Mouse (Mus musculus) kidney, adult 2 months (tissue): ENCODE results near the gene Gpr87.

ENCODE experiments used
- CTCF ChIP-seq: fragments of 200-500 bp; conservative IDR thresholded peaks from 2 replicates; pipeline ENCODE4 v1.5.1; 2011; ENCODE audit warnings: low read depth, mild to moderate bottlenecking, control low read depth, low read length, moderate library complexity, mixed read lengths; ENCODE audit not compliant: insufficient read depth, insufficient read length
- POLR2A ChIP-seq: fragments of 200-500 bp; IDR thresholded peaks from one replicate; pipeline ENCODE4 v1.6.1; 2011; ENCODE audit warnings: low read depth, low read length, control low read depth

- TF ChIP-seq CTCF, result no peak
- no peak for TF ChIP-seq POLR2A
These were observed 34.0 kb upstream of the Gpr87 start for GRCm38 (mm10) chr3:59228730-59229551.
